Mouse (Mus musculus): ENCODE measurements at regions not wholly inside any gene's neighbourhood (a gene's known extent, or its start where the extent isn't known, plus 50 kb on each side); places are given as distances from the start of the nearest gene placed in this dataset.

GRCm38 (mm10) chr10:87803936-87804791 lies 53.9 kb upstream of the Igf1 start:
- no peaks in the 10 kb centered on the region for H3K9me3 ChIP-seq (ENCODE audit: low read length)
- no peak overlapping the region for H3K4me2 ChIP-seq (ENCODE audit: low read depth)
- H3K4me1 ChIP-seq (ENCODE audit: insufficient read depth): no peaks in the 10 kb centered on the region
- 74% methylated on average over 5 of the region's 5 CpGs for WGBS
- no peak for DNase-seq
- H3K27me3 ChIP-seq (ENCODE audit: insufficient read depth, low read length): no peaks in the 10 kb centered on the region
- H3K9ac ChIP-seq: no peak overlapping the region
- no peak overlapping the region for H3K27ac ChIP-seq (ENCODE audit: low read depth, low read length)
- no peak for ATAC-seq
- TF ChIP-seq CTCF (IDR thresholded peaks at IDR 0.05; ENCODE audit: low read depth): no peak
- no peaks in the 10 kb centered on the region for H3K36me3 ChIP-seq (ENCODE audit: insufficient read depth)
- H3K4me3 ChIP-seq (ENCODE audit: low read depth, low read length): no peak overlapping the region

DNA sequence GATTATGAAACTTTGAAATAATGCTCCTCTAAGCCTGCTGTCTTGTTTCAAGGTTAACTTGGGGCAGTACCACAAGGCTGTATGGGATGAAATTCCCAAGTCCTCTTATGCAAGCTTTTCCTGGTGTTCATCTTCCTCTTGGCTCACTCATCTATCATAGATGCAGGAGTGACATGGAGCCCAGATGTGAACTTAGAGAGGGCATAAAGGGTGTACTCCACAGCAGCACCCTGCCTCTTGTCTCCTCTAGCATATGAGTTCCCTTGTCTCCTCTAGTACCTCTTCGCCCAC lies 53.3 kb upstream of the Igf1 start:
- no peaks in the 10 kb centered on the region for H3K9me3 ChIP-seq (ENCODE audit: low read length)
- H3K27me3 ChIP-seq (ENCODE audit: insufficient read depth, low read length): no peaks in the 10 kb centered on the region
- no peak overlapping the region for H3K4me2 ChIP-seq (ENCODE audit: low read depth)
- no peak overlapping the region for H3K4me3 ChIP-seq (ENCODE audit: low read depth, low read length)
- no peak overlapping the region for H3K9ac ChIP-seq
- WGBS: 97% methylated on average over 1 of the region's 1 CpGs
- H3K27ac ChIP-seq (ENCODE audit: low read depth, low read length): no peak overlapping the region
- no peaks in the 10 kb centered on the region for H3K4me1 ChIP-seq (ENCODE audit: insufficient read depth)
- TF ChIP-seq CTCF (IDR thresholded peaks at IDR 0.05; ENCODE audit: low read depth): no peak
- H3K36me3 ChIP-seq (ENCODE audit: insufficient read depth): no peaks in the 10 kb centered on the region
- DNase-seq (no peak), ATAC-seq (no peak)
